Mouse (Mus musculus): ENCODE results near the gene Cttnbp2nl.

Gene Cttnbp2nl

GRCm38 (mm10) chr3:105052937-105053697 lies at the start of gene Cttnbp2nl:
Cttnbp2nl (minus strand) TSS chr3:105053146.
- peak; percentile 99 for DNase-seq

- no peak for DNase-seq
Observed at GRCm38 (mm10) chr3:105100270-105100589, 47.3 kb upstream of the Cttnbp2nl start.

- no peak for DNase-seq
Observed at GRCm38 (mm10) chr3:105099526-105100269, 46.8 kb upstream of the Cttnbp2nl start.

GRCm38 (mm10) chr3:105097581-105097980 lies 44.6 kb upstream of the Cttnbp2nl start:
- DNase-seq: no peak

- DNase-seq: no peak
Observed at GRCm38 (mm10) chr3:105095026-105095425, 42.1 kb upstream of the Cttnbp2nl start.

GRCm38 (mm10) chr3:105094448-105094847 lies 41.5 kb upstream of the Cttnbp2nl start:
- peak; percentile 28 to 32 for DNase-seq

- DNase-seq: no peak
Observed at GRCm38 (mm10) chr3:105092721-105093505, 40.0 kb upstream of the Cttnbp2nl start.

GRCm38 (mm10) chr3:105090981-105091380 lies 38.0 kb upstream of the Cttnbp2nl start:
- peak; percentile 28 to 36 for DNase-seq

GRCm38 (mm10) chr3:105090147-105090546 lies 37.2 kb upstream of the Cttnbp2nl start:
- no peak for DNase-seq

- no peak for DNase-seq
Observed at GRCm38 (mm10) chr3:105088638-105089037, 35.7 kb upstream of the Cttnbp2nl start.

- DNase-seq: no peak
Observed at GRCm38 (mm10) chr3:105087344-105087743, 34.4 kb upstream of the Cttnbp2nl start.

- peak; percentile 71 to 74 for DNase-seq
Observed at GRCm38 (mm10) chr3:105078231-105078826, 25.4 kb upstream of the Cttnbp2nl start.

GRCm38 (mm10) chr3:105075796-105076195 lies 22.9 kb upstream of the Cttnbp2nl start:
- no peak for DNase-seq

GRCm38 (mm10) chr3:105072536-105072935 lies 19.6 kb upstream of the Cttnbp2nl start:
- no peak for DNase-seq

- DNase-seq: no peak
Observed at GRCm38 (mm10) chr3:105071251-105071650, 18.3 kb upstream of the Cttnbp2nl start.

GRCm38 (mm10) chr3:105070553-105070952 lies 17.6 kb upstream of the Cttnbp2nl start:
- DNase-seq: no peak

- no peak for DNase-seq
Observed at GRCm38 (mm10) chr3:105066544-105066943, 13.6 kb upstream of the Cttnbp2nl start, which contains the start of gene 4930564D02Rik. 4930564D02Rik (plus strand) TSS chr3:105066844.

GRCm38 (mm10) chr3:105062676-105063075 lies 9.7 kb upstream of the Cttnbp2nl start:
- DNase-seq: no peak

- DNase-seq: no peak
Observed at GRCm38 (mm10) chr3:105061991-105062390, 9.0 kb upstream of the Cttnbp2nl start.

- DNase-seq: no peak
Observed at GRCm38 (mm10) chr3:105061496-105061895, 8.6 kb upstream of the Cttnbp2nl start.

- no peak for DNase-seq
Observed at GRCm38 (mm10) chr3:105060992-105061391, 8.0 kb upstream of the Cttnbp2nl start.

- DNase-seq: no peak
Observed at GRCm38 (mm10) chr3:105059911-105060310, 7.0 kb upstream of the Cttnbp2nl start.
